Mouse (Mus musculus): ENCODE data around the gene Rab44.

GRCm38 (mm10) chr17:29126561-29126960 is 12.6 kb downstream of the Rab44 start:
- no peak for TF ChIP-seq POLR2A (IDR thresholded peaks at IDR 0.05; ENCODE audit: borderline replicate concordance, insufficient read depth, low read length)
- TF ChIP-seq CTCF (IDR thresholded peaks at IDR 0.05; ENCODE audit: borderline replicate concordance, insufficient read depth, low read depth, low read length) = no peak

Measured in cerebellum, adult 2 months (tissue).